Mouse (Mus musculus) midbrain, embryonic 13.5 days (tissue): ENCODE data around the gene Coa5. TPM values are rescaled to one million over a fixed set of nuclear protein-coding genes. Genes with fewer than 3 reads are reported as not detected.

ENCODE experiments used
- ATAC-seq: fragments of 200-750 bp; cut with Nextera tagmentation; 2 replicates; pipeline ENCODE4 v1.8.0; 2017; ENCODE audit warnings: mild to moderate bottlenecking, moderate TSS enrichment, moderate library complexity
- H3K27ac ChIP-seq: fragments of 300-500 bp; sonication (generic); 2 replicates; pipeline ENCODE4 v1.5.1; 2015; ENCODE audit warnings: inconsistent platforms, mild to moderate bottlenecking, moderate library complexity
- H3K27me3 ChIP-seq: fragments of 300-500 bp; sonication (generic); 2 replicates; pipeline ENCODE4 v1.6.1; 2015; ENCODE audit warnings: mild to moderate bottlenecking, inconsistent platforms
- H3K36me3 ChIP-seq: fragments of 300-500 bp; sonication (generic); 2 replicates; pipeline ENCODE4 v1.6.1; 2015; ENCODE audit warnings: mild to moderate bottlenecking, inconsistent platforms
- H3K4me1 ChIP-seq: fragments of 300-500 bp; sonication (generic); replicated peaks from 2 replicates; pipeline ENCODE4 v1.6.1; 2015; ENCODE audit warnings: inconsistent platforms
- H3K4me2 ChIP-seq: fragments of 300-500 bp; sonication (generic); replicated peaks from 2 replicates; pipeline ENCODE4 v1.6.1; 2015; ENCODE audit warnings: moderate library complexity, mild to moderate bottlenecking, inconsistent platforms
- H3K4me3 ChIP-seq: fragments of 300-500 bp; sonication (generic); replicated peaks from 2 replicates; pipeline ENCODE4 v1.5.1; 2015; ENCODE audit warnings: mild to moderate bottlenecking, inconsistent platforms
- H3K9ac ChIP-seq: fragments of 300-500 bp; sonication (generic); replicated peaks from 2 replicates; pipeline ENCODE4 v1.6.1; 2015; ENCODE audit warnings: mild to moderate bottlenecking, inconsistent platforms
- H3K9me3 ChIP-seq: fragments of 300-500 bp; sonication (generic); 2 replicates; pipeline ENCODE4 v1.6.1; 2016; ENCODE audit warnings: mild to moderate bottlenecking, inconsistent platforms
- WGBS: fragments of 180-500 bp; shearing (Covaris S2); methylation state at CpG from one replicate; pipeline ENCODE4 v1.1.7; 2015; 5-methylcytosine and 5-hydroxymethylcytosine counted together
- polyA plus RNA-seq: library from polyadenylated mRNA; unstranded; fragments of >200 nt; fragmentation: Nextera tagmentation; extraction: Ambion mirVana; gene quantifications from 2 replicates; pipeline ENCODE4 v1.2.1, GENCODE M21; 2015

Gene Coa5
- polyA plus RNA-seq, 1 experiment from 2014 or later: 52.8 TPM

DNA sequence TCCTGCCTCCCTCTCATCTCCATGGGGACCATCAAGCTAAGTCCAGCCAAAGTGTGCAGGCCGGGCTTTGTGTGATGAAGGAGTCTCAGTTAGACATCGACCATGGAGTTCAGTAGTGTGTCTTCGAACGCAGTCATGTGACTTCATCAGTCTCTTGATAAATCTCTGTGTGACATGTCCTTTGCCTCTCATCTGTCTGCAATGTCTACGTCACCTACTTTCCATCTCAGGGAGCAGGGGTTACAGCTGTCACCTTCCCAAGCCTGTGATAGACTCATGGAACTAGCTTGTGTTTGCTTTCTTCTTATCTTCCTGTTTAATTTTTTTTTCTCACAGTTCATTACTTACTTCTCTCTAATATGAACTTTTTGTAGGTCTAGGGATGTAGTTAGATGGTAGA, 49.0 kb downstream of the Coa5 start:
- ATAC-seq: no peak
- Histone ChIP-seq H3K4me3 (no peak overlapping the region), H3K27ac (no peak overlapping the region), H3K4me2 (no peak overlapping the region), H3K36me3 (peaks cover 55% of the 10 kb centered on the region), H3K4me1 (no peaks in the 10 kb centered on the region), H3K9me3 (no peaks in the 10 kb centered on the region), H3K27me3 (no peaks in the 10 kb centered on the region), H3K9ac (no peak overlapping the region)
- 95% methylated on average over 5 of the region's 5 CpGs for WGBS

DNA sequence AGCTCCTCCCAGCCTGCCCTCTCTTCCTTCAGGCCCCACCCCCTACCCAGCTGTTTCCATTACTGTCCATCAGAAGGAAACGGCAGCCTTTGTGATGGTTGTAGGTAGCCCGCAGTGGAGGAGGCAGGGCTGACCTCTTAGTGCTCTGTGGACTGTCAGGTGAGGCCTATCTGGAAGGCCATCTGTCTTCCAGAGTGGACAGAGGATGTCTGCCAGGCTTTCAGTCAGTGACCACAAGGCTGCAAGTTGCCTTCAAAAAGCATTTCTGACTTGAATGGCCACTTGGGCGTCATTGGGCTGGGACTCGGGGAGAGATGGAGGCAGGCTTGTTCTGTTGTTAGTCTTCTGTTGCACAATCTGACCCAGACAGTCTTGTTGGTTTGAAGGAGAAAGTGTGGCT, 50.4 kb downstream of the Coa5 start:
- Histone ChIP-seq H3K27ac (no peak overlapping the region), H3K9me3 (no peaks in the 10 kb centered on the region), H3K4me1 (no peaks in the 10 kb centered on the region), H3K27me3 (no peaks in the 10 kb centered on the region), H3K4me3 (no peak overlapping the region), H3K9ac (no peak overlapping the region), H3K4me2 (no peak overlapping the region), H3K36me3 (peaks cover 65% of the 10 kb centered on the region)
- 75% methylated on average over 4 of the region's 4 CpGs for WGBS
- ATAC-seq: no peak

DNA sequence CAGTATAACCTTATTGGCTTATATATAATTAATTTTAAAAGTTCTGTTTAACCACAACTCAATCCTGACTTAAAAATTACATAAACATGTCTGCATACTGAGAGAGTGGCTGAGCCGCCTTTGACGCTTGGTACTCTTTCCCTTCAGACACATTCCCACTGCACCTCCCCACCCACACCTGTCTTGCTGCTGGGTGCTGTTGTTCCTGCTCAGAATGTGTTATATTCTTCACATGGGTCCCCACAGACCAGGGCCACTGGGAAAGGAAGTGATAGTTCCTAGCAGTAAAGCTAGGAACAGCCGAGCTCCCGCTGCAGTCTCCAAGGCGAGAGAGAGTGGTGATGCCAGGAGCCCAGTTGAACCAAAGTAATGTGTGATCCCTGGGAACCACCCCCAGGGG, 51.8 kb downstream of the Coa5 start:
- ATAC-seq: no peak
- Histone ChIP-seq H3K27me3 (no peaks in the 10 kb centered on the region), H3K4me3 (no peak overlapping the region), H3K9ac (no peak overlapping the region), H3K4me1 (no peaks in the 10 kb centered on the region), H3K9me3 (no peaks in the 10 kb centered on the region), H3K4me2 (no peak overlapping the region), H3K36me3 (peaks cover 69% of the 10 kb centered on the region), H3K27ac (no peak overlapping the region)
- WGBS: 93% methylated on average over 5 of the region's 5 CpGs

DNA sequence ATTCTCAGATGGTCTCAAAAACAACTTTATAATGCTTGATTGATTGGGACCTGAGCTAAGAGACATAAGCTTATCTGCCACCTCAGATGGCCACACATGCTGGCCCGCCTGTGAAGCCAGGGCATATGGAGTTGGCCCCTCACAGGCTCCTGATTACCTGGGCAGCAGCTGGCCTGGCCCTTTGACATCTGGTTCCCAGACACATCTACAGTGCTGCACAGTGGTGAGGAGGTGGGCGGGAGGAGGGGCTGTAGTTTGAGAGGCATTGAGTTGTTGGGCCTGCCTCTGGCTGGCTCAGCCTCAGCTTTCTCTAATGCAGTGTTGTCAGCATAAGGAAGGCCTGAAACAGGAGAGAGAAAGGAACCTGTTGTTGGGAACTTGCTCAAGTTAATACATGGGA, 53.2 kb downstream of the Coa5 start:
- Histone ChIP-seq H3K36me3 (peaks cover 75% of the 10 kb centered on the region), H3K9ac (no peak overlapping the region), H3K9me3 (no peaks in the 10 kb centered on the region), H3K4me1 (no peaks in the 10 kb centered on the region), H3K27me3 (no peaks in the 10 kb centered on the region), H3K4me2 (no peak overlapping the region), H3K4me3 (no peak overlapping the region), H3K27ac (no peak overlapping the region)
- WGBS: 91% methylated on average over 2 of the region's 2 CpGs
- no peak for ATAC-seq

DNA sequence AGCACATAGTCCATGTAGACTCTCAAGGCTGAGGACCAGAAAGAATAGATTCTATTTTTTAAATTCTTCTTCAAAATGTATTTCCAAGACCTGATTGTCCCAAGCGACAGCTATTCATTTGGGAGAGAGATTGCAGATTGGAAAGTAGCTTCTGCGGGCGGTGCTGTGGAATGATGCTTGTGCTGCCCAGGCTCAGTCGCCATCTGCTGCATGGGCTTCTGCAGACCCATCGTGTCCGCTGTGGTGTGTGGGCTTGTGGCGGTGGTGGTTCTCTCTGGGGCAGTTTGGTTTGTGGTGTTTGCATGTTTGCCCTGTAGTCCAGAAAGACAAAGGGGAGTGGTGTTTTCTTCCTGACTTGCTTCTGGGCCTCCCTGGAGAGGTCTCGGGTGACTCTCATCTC, 53.7 kb downstream of the Coa5 start:
- Histone ChIP-seq H3K4me2 (no peak overlapping the region), H3K36me3 (peaks cover 76% of the 10 kb centered on the region), H3K4me3 (no peak overlapping the region), H3K27ac (no peak overlapping the region), H3K9ac (no peak overlapping the region), H3K4me1 (no peaks in the 10 kb centered on the region), H3K9me3 (no peaks in the 10 kb centered on the region), H3K27me3 (no peaks in the 10 kb centered on the region)
- ATAC-seq: no peak
- WGBS: 95% methylated on average over 8 of the region's 8 CpGs

- WGBS: 92% methylated on average over 7 of the region's 7 CpGs
- H3K9ac ChIP-seq: no peak overlapping the region
- H3K36me3 ChIP-seq: peaks cover 73% of the 10 kb centered on the region
- H3K4me3 ChIP-seq: no peak overlapping the region
- no peak overlapping the region for H3K27ac ChIP-seq
- no peaks in the 10 kb centered on the region for H3K4me1 ChIP-seq
- H3K9me3 ChIP-seq: no peaks in the 10 kb centered on the region
- H3K27me3 ChIP-seq: no peaks in the 10 kb centered on the region
- H3K4me2 ChIP-seq: no peak overlapping the region
- no peak for ATAC-seq
These were observed 61.0 kb downstream of the Coa5 start for GRCm38 (mm10) chr1:37368768-37369385.

GRCm38 (mm10) chr1:37368125-37368524, 61.8 kb downstream of the Coa5 start:
- H3K4me2 ChIP-seq: no peak overlapping the region
- no peak for ATAC-seq
- no peak overlapping the region for H3K4me3 ChIP-seq
- H3K4me1 ChIP-seq: no peaks in the 10 kb centered on the region
- no peak overlapping the region for H3K9ac ChIP-seq
- peaks cover 68% of the 10 kb centered on the region for H3K36me3 ChIP-seq
- no peaks in the 10 kb centered on the region for H3K27me3 ChIP-seq
- no peak overlapping the region for H3K27ac ChIP-seq
- no peaks in the 10 kb centered on the region for H3K9me3 ChIP-seq
- WGBS: 95% methylated on average over 10 of the region's 10 CpGs

Other genes starting within 250 kb of the Coa5 start
- gene Cnga3, start 215.7 kb downstream of the Coa5 start, polyA plus RNA-seq: 0.15 and 0.16 TPM in 2 replicates
- 52.0 and 55.1 TPM in 2 replicates for gene Inpp4a, start 130.2 kb downstream of the Coa5 start, polyA plus RNA-seq
- gene Unc50, start within 50 bp of the Coa5 start, polyA plus RNA-seq: 127 and 131 TPM in 2 replicates
- 5.4 and 7.2 TPM in 2 replicates for gene Mgat4a, start 110.9 kb upstream of the Coa5 start, polyA plus RNA-seq